Mouse (Mus musculus) lung, embryonic 15.5 days (tissue): Measurements from ENCODE around the gene Galm. TPM values are rescaled to one million over a fixed set of nuclear protein-coding genes. Genes with fewer than 3 reads are reported as not detected.

Source experiments
- ATAC-seq: fragments of 200-750 bp; cut with Nextera tagmentation; 2 replicates; pipeline ENCODE4 v1.8.0; 2017; ENCODE audit warnings: moderate number of reproducible peaks, borderline replicate concordance; ENCODE audit not compliant: low FRiP score, low TSS enrichment; ENCODE audit errors: extremely low read depth
- H3K27ac ChIP-seq: fragments of 300-500 bp; sonication (generic); 2 replicates; pipeline ENCODE4 v1.5.1; 2015; ENCODE audit warnings: moderate library complexity, mild to moderate bottlenecking, inconsistent platforms
- H3K27me3 ChIP-seq: fragments of 300-500 bp; sonication (generic); 2 replicates; pipeline ENCODE4 v1.6.1; 2015; ENCODE audit warnings: inconsistent platforms
- H3K36me3 ChIP-seq: fragments of 300-500 bp; sonication (generic); 2 replicates; pipeline ENCODE4 v1.6.1; 2015; ENCODE audit warnings: inconsistent platforms
- H3K4me1 ChIP-seq: fragments of 300-500 bp; sonication (generic); 2 replicates; pipeline ENCODE4 v1.6.1; 2015; ENCODE audit warnings: inconsistent platforms
- H3K4me2 ChIP-seq: fragments of 300-500 bp; sonication (generic); 2 replicates; pipeline ENCODE4 v1.6.1; 2015; ENCODE audit warnings: inconsistent platforms, mild to moderate bottlenecking, moderate library complexity
- H3K4me3 ChIP-seq: fragments of 300-500 bp; sonication (generic); 2 replicates; pipeline ENCODE4 v1.5.1; 2015; ENCODE audit warnings: mild to moderate bottlenecking, inconsistent platforms
- H3K9ac ChIP-seq: fragments of 300-500 bp; sonication (generic); 2 replicates; pipeline ENCODE4 v1.6.1; 2015; ENCODE audit warnings: inconsistent platforms
- H3K9me3 ChIP-seq: fragments of 300-500 bp; sonication (generic); 2 replicates; pipeline ENCODE4 v1.6.1; 2016; ENCODE audit warnings: inconsistent platforms
- WGBS: fragments of 180-500 bp; shearing (Covaris S2); methylation state at CpG from one replicate; pipeline ENCODE4 v1.1.7; 2015; 5-methylcytosine and 5-hydroxymethylcytosine counted together
- polyA plus RNA-seq: library from polyadenylated mRNA; unstranded; fragments of >200 nt; fragmentation: Nextera tagmentation; extraction: Ambion mirVana; gene quantifications from 2 replicates; pipeline ENCODE4 v1.2.1, GENCODE M21; 2015

The Galm gene
- polyA plus RNA-seq, 1 experiment from 2014 or later, result 19.4 TPM

DNA sequence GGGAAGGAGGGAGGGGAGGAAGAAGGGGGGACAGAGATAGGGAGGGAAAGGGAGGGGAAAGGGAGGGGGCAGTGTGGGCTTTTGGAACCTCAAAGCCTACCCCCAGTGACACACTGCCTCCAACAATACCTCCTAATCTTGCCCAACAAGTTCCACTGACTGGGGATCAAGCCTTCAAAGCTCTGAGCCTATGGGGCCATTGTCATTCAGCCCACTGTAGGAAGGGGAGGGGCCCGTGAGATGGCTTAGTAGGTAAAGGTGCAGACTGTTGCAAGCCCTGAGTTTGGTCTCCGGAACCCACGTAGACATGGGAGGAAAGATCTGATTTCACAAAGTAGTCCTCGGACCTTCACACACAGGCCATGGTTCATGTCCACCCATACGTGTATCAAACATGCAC lies 24.1 kb downstream of the Galm start:
- Histone ChIP-seq H3K4me1 (peaks cover 17% of the 10 kb centered on the region), H3K4me3 (no peak overlapping the region), H3K4me2 (no peak overlapping the region), H3K36me3 (no peaks in the 10 kb centered on the region), H3K27ac (no peak overlapping the region), H3K27me3 (no peaks in the 10 kb centered on the region), H3K9me3 (no peaks in the 10 kb centered on the region), H3K9ac (no peak overlapping the region)
- WGBS, result 35% methylated on average over 5 of the region's 5 CpGs
- no peak for ATAC-seq

DNA sequence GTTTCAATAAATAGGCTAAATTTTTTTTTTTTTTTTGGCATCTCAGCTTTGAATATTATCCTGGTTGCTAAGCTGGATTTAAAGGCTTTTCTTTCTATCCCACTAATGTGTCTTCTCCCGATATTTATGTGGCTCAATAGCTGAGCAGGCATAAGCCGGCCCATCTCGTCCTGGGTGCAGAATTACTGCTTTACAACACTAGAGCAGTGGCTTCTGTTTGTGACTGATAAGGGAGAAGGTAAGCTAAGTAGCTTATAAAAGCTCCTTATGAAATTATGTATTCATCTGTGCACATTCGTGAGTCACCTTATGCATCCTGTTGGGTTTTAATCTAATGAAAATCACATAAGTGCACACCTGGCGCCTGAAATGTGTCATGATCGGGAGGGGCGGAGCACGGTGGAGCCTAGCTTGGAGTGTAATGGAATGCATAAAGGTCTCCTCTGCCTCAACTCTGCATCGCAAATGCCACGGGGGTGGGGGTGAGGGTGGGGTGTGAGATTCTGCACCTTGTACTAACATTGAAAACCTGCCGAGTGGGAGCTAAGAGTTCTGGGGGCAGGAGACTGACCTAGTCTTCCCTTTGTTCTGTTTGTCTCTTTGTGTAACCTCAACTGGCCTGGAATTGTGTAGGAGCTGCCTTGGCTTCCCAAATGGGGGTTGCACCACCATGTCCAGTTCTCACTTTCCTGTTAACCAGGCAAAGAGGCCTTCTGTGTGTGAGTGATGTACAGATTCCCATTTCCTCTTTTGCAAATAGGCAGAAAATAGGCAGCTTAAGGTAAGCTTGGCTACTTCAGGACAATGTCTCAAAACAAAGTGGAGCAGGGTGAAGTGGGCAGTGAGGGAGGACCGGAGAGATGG lies 25.7 kb downstream of the Galm start:
- Histone ChIP-seq H3K27ac (no peak overlapping the region), H3K9me3 (no peaks in the 10 kb centered on the region), H3K9ac (no peak overlapping the region), H3K36me3 (no peaks in the 10 kb centered on the region), H3K4me3 (no peak overlapping the region), H3K4me2 (no peak overlapping the region), H3K27me3 (no peaks in the 10 kb centered on the region), H3K4me1 (peaks cover 12% of the 10 kb centered on the region)
- ATAC-seq, result no peak
- WGBS, result 60% methylated on average over 12 of the region's 12 CpGs

DNA sequence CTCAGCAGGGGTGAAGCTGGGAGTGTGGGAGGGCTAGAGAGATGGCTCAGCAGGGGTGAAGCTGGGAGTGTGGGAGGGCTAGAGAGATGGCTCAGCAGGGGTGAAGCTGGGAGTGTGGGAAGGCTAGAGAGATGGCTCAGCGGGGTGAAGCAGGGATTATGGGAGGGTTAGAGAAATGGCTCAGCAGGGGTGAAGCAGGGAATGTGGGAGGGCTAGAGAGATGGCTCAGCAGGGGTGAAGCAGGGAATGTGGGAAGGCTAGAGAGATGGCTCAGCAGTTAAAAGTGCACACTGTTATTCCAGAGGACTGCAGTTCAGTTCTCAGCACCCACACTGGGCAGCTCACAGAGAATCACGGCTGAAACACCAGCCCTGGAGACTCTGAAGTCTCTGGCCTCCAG lies 26.4 kb downstream of the Galm start:
- WGBS, result 71% methylated on average over 2 of the region's 2 CpGs
- Histone ChIP-seq H3K4me2 (no peak overlapping the region), H3K9me3 (no peaks in the 10 kb centered on the region), H3K4me3 (no peak overlapping the region), H3K9ac (no peak overlapping the region), H3K36me3 (no peaks in the 10 kb centered on the region), H3K4me1 (peaks cover 6% of the 10 kb centered on the region), H3K27ac (no peak overlapping the region), H3K27me3 (no peaks in the 10 kb centered on the region)
- ATAC-seq, result no peak

DNA sequence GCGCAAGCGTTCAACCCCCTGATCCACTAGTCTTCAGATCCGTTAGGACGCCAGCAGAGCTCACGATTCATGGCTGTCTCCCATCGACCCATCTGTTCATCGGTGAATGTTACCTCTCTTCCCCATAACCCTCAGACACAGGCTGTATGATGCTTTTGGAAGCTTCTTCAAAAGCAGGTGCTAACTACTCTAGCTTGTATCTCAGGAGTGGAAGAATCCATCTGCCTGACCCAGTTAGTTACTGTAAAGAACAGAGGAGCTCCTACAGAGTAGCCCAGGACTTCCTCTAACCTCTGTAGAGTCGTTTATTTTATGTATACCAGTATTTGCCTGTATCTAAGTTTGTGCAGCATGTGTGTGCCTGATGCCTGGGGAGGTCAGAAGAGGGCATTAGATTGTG lies 29.6 kb downstream of the Galm start:
- no peaks in the 10 kb centered on the region for H3K9me3 ChIP-seq
- no peak overlapping the region for H3K27ac ChIP-seq
- H3K4me2 ChIP-seq, result no peak overlapping the region
- ATAC-seq, result no peak
- no peaks in the 10 kb centered on the region for H3K36me3 ChIP-seq
- no peak overlapping the region for H3K4me3 ChIP-seq
- no peak overlapping the region for H3K9ac ChIP-seq
- peaks cover 17% of the 10 kb centered on the region for H3K4me1 ChIP-seq
- WGBS, result 88% methylated on average over 8 of the region's 8 CpGs
- H3K27me3 ChIP-seq, result no peaks in the 10 kb centered on the region

DNA sequence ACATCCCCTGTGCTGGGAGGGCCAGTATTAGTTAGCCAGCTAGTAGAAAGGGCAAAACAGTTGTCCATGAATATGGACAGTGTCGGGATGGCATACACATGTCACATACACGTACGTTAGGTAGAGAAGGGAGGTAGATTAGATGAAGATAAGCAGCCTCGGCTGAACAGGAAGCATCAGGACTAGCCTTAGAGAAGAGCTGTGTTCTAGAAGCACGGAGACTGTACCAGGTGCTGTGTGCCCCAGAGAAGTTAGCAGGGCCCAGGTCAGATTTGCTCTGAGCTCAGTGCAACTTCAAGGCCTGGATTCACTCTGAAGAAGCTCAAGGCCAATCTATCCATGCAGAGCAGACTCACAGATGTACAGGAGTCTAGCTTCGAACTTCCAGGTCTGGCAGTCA lies 30.2 kb downstream of the Galm start:
- H3K9me3 ChIP-seq, result no peaks in the 10 kb centered on the region
- no peak overlapping the region for H3K4me3 ChIP-seq
- H3K9ac ChIP-seq, result no peak overlapping the region
- H3K4me1 ChIP-seq, result peaks cover 17% of the 10 kb centered on the region
- ATAC-seq, result no peak
- H3K4me2 ChIP-seq, result no peak overlapping the region
- H3K27me3 ChIP-seq, result no peaks in the 10 kb centered on the region
- H3K27ac ChIP-seq, result no peak overlapping the region
- 85% methylated on average over 6 of the region's 6 CpGs for WGBS
- H3K36me3 ChIP-seq, result no peaks in the 10 kb centered on the region

DNA sequence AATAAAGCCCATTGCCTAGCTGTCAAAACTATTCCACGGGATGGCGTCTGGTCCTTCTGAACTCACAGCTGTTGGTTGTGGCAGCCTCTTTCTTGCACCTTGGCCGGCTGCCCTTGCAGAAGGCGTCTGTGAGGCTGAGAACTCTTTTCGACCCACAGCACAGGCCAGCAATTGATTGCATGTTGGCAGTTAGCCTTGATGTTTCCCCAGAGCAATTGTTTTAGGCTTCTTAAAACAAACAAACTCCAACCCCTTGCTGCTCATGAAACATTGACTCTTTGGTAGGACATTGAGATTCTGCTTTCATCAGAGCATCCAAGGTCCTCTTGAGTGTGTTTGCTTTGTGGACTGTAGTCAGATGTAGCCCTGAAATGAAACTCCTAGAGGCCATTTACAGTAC lies 33.2 kb downstream of the Galm start:
- H3K4me3 ChIP-seq, result no peak overlapping the region
- WGBS, result 26% methylated on average over 5 of the region's 5 CpGs
- ATAC-seq, result peak; percentile 92

DNA sequence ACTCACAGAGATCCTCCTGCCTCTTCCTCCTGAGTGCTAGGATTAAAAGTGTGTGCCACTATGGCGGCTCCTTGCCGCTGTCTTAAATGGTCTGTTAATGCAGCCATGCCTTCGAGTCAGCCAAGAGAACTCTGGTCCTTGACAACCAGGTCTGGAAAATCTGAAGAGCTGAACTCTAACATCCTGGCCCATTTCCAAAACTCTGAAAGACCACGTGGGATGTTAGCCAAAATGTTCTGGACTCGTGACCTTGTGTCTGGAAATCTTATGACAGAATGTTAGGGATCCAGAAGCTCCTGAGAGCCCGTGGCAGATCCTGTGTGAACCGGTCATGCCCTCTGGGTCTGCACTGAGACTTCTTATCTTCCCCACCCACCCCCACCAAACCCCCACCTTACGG lies 36.7 kb downstream of the Galm start:
- Histone ChIP-seq H3K9ac (no peak overlapping the region), H3K9me3 (no peaks in the 10 kb centered on the region), H3K4me1 (peaks cover 46% of the 10 kb centered on the region), H3K27me3 (no peaks in the 10 kb centered on the region), H3K4me3 (no peak overlapping the region), H3K27ac (no peak overlapping the region), H3K36me3 (no peaks in the 10 kb centered on the region), H3K4me2 (no peak overlapping the region)
- WGBS, result 67% methylated on average over 8 of the region's 8 CpGs
- ATAC-seq, result no peak

More for the DNA sequence above, 33.2 kb downstream of the Galm start:
- Histone ChIP-seq H3K4me1 (peaks cover 23% of the 10 kb centered on the region), H3K27me3 (no peaks in the 10 kb centered on the region), H3K9ac (no peak overlapping the region), H3K27ac (peak overlapping the region; percentile 62), H3K9me3 (no peaks in the 10 kb centered on the region), H3K36me3 (no peaks in the 10 kb centered on the region), H3K4me2 (no peak overlapping the region)

DNA sequence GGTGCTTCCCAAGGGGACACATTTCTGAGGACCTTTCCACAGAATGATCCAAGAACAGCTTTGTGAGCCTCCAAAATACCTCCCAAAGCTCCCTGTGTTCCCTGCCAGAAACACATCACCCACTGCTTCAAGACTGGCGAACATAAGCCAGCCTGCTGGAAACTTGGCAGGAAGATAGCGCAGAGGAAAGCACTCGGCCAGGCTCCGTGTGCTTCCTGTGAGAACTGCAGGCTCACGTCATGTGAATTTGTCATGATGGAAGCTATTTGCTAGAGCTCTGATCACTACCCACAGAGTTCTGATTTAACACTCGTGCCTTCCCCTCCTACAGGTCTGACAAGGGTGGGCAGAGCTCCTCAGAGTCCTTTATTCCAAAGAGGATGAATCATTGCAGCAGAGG lies 38.5 kb downstream of the Galm start:
- WGBS, result 28% methylated on average over 6 of the region's 6 CpGs
- Histone ChIP-seq H3K4me2 (no peak overlapping the region), H3K9ac (no peak overlapping the region)

DNA sequence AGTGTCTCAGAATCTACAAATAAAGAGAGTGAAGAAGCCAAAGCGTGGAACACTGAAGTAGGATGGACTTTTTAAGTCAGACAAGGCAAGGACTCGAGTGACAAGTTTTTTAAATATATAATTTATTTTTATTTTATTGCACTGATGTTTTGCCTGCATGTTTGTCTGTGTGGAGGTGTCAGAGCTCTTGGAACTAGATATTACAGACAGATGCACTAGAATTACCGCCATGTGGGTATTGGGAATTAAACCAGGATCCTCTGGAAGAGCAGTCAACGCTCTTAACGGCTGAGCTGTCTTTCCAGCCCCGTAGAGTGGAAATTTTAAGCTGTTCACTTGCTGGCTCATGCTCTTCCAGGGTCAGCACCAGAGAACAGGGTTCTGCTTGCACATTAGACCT lies 39.1 kb downstream of the Galm start:
- 82% methylated on average over 6 of the region's 6 CpGs for WGBS
- no peak overlapping the region for H3K27ac ChIP-seq

More for the DNA sequence above, 38.5 kb downstream of the Galm start:
- no peaks in the 10 kb centered on the region for H3K27me3 ChIP-seq
- peak; percentile 36; the same call in 1 of the 2 replicates for ATAC-seq
- H3K4me3 ChIP-seq, result no peak overlapping the region
- no peaks in the 10 kb centered on the region for H3K36me3 ChIP-seq
- no peaks in the 10 kb centered on the region for H3K9me3 ChIP-seq
- peak overlapping the region; percentile 75 for H3K27ac ChIP-seq
- peaks cover 35% of the 10 kb centered on the region for H3K4me1 ChIP-seq

DNA sequence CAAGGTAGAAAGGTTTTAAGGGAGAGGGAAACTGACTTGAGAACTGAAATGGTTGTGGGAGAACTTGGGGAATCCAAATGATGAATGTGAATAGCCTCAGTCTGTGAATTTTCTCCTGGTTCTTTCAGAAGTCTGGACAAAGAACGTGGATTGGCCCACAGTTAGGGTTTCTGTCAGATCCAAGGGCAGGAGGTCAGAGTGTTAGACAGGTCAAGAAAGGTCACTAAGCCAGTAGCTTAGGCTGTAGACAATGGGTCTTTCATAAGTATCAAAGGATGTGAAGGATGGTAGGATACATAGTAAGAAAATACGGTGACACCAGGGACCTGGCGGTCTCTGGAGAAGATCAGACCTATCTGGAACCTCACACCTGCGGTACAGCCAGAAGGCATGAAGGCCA lies 40.2 kb downstream of the Galm start:
- H3K4me3 ChIP-seq, result no peak overlapping the region
- no peaks in the 10 kb centered on the region for H3K9me3 ChIP-seq
- H3K4me1 ChIP-seq, result peaks cover 29% of the 10 kb centered on the region
- 77% methylated on average over 4 of the region's 4 CpGs for WGBS
- no peak overlapping the region for H3K27ac ChIP-seq
- H3K27me3 ChIP-seq, result no peaks in the 10 kb centered on the region
- H3K9ac ChIP-seq, result no peak overlapping the region
- no peak overlapping the region for H3K4me2 ChIP-seq
- ATAC-seq, result no peak
- H3K36me3 ChIP-seq, result no peaks in the 10 kb centered on the region

More for the DNA sequence above, 39.1 kb downstream of the Galm start:
- Histone ChIP-seq H3K4me1 (peaks cover 32% of the 10 kb centered on the region), H3K36me3 (no peaks in the 10 kb centered on the region), H3K4me2 (no peak overlapping the region), H3K9me3 (no peaks in the 10 kb centered on the region), H3K4me3 (no peak overlapping the region), H3K27me3 (no peaks in the 10 kb centered on the region), H3K9ac (no peak overlapping the region)
- ATAC-seq, result no peak

DNA sequence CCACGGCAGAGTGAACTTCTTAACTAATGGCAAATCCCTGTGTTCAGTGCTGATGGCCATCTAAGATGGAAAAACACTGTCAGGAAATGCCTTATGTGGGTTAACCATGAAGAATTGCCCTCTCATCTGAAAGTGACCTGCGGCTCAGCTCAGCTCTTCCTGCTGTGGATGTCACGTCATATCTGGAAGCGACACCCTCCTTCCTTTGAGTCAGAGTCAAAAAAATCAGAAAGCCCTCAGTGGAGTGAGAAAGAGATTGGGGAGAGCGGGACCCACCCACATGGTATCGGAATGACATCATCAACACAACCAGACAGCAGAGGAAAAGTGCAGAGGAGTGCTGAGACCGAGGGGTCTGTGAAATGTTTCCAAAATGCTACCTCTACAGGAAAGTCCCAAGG lies 40.6 kb downstream of the Galm start:
- Histone ChIP-seq H3K9me3 (no peaks in the 10 kb centered on the region), H3K4me3 (no peak overlapping the region), H3K4me1 (peaks cover 29% of the 10 kb centered on the region), H3K27me3 (no peaks in the 10 kb centered on the region), H3K36me3 (no peaks in the 10 kb centered on the region), H3K27ac (no peak overlapping the region), H3K4me2 (peak overlapping the region; percentile 45), H3K9ac (no peak overlapping the region)
- 36% methylated on average over 7 of the region's 7 CpGs for WGBS
- no peak for ATAC-seq

DNA sequence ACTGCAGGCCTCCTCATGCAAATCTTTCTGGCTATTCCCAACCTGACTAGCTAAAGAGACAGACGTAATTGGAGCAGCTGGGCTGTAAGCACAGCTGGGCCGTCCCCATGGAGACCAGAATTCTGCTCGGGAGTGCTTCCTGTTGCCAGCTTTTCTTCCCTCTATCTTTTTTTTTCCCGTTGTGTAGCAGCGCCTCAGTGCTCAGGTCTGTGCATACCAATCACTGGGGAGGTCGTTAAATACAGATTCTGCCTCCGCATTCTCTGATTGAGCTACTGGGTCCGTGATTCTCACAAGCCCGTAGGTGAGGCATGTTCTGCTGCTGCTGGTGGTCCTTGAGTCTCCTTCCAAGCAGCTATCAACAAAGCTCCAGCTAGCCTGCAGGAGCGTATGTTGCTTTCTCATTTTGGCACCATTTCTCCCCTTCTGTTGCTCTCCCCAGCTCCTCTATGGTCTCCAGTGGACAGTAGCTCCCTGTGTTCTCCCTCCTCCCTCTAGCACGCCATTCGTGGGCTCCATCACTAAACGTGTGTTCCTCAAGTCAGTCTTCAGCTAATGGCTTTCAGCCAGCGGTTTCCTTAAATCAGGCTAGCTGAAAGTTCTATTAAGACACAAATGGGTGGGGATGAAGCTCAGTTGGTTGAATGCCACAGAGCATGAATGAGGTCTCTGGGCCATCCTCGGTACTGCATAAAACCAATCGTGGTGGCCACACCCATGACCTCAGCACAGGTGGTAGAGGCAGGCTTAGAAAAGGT lies 41.3 kb downstream of the Galm start:
- peaks cover 29% of the 10 kb centered on the region for H3K4me1 ChIP-seq
- no peaks in the 10 kb centered on the region for H3K27me3 ChIP-seq
- 0 out of 2 replicates have a peak overlapping the region, but pooled peaks have one; percentile 7 for H3K4me3 ChIP-seq
- no peaks in the 10 kb centered on the region for H3K9me3 ChIP-seq
- H3K9ac ChIP-seq, result no peak overlapping the region
- H3K27ac ChIP-seq, result peak overlapping the region; percentile 39
- no peaks in the 10 kb centered on the region for H3K36me3 ChIP-seq
- ATAC-seq, result peak; percentile 63; the same call in 1 of the 2 replicates
- 22% methylated on average over 16 of the region's 16 CpGs for WGBS
- peak overlapping the region; percentile 45 for H3K4me2 ChIP-seq
